Mouse (Mus musculus): Measurements from ENCODE around the gene Gsdme.

The Gsdme gene

DNA sequence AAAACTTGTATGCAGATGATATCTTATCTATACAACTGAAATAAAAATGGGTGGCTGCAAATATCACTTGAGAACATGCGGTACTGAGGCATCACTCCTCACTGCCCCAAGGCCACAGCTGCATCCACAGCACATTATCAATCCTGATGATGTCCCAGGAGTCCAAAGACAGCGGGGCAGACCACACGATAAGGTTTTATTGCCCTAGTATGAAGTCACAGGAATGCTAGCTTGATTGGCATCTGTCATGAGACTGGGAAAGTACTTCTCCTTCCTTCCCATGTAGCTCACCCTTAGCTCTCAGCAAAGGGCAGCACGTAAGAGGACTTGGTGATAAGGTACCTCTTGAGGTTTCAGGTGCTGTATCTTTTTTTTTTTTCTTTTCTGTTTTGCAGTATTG is 19.5 kb downstream of the Gsdme start:
- no peak for DNase-seq

DNA sequence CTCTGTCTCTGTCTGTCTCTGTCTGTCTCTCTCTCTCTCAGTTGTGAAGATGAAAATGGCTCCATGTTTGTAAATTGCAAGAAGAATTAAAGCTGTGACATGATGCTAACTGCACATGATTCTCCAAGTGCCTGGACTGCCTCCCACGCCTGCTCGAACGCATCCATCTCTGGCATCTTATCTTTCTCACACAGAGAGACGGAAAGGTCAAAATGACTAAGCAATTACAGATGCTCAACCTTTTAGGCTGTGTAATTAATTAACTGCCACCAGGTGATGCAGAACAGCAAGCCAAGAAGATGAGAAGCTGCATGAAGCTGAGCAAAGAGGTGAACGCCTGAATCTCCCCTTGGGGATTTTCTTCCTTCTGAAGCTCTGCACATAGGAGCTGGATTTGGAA is 23.2 kb downstream of the Gsdme start:
- no peak for DNase-seq

DNA sequence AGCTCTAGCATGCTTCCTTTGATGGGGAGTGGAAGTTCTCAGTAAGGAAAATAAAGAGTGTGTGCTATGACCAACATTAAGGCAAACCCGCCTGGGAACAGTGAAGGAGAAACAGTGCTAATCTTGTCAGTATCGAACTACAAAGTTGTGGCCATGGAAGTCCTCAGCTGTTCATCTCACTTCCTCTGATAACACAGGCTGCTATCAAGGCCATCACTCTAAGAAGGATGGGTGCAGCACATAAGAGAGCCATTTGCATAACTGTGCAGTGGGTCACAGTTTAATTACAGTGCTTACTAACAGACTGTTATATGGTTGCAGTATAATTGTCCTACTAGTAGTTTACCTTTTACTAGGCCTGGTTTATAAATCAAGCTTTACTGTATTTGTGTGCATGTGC is 23.8 kb downstream of the Gsdme start:
- DNase-seq = no peak

DNA sequence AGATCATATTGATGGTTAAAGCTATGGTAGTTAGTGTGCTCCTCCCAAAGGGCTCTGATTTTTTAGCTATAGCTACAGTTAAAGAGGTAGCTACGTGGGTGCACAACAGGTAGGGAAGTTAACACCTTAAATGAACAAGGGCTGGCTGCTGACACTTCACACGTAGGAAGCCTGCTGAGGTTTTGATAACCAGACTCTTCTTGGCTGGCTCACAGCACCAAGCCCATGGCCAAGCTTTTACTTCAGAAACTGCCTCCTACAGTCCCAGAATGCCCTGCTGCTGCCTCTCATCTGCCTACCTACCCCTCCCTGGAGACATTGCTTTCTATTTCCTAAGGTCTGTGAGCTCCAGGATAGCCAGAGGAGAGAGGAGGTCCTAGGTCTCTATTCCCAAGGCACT is 25.7 kb downstream of the Gsdme start:
- no peak for DNase-seq

DNA sequence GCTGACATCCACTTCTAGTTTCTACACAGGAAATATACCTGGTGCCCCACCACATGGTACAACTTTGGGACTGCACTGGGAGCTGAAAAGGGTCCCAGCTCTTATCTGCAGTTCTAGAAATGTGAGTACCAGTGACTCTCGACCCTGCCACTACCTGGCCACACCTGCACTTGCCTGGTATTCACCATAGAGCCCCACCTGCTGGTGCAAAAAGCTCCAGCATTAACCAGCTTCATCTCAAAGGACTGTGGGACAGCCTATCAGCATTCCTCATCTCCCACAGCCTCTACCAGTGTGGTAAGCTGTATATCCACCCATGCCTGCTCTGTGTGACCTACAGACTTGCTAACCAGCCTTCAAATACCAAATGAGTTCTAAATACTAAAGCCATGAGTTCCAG is 30.7 kb downstream of the Gsdme start:
- DNase-seq = no peak

DNA sequence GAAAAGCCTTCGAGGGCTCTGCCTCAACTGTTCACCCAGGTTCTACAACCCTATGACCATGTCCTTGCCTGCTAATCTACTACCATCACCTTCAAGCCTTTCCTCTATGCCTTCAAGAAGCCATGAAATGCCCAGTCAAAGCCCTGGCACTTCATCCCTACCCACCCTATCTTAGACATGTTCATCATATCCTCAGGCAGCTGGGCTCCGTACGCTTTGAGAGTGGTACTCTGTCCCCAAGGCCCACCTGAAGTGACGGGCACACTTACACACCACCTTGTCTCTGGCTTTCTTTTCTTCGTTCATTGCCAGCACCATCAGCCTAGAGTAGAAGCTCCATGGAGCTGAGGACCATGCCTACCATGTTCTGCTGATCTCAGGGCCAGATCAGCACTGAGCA is 32.4 kb downstream of the Gsdme start:
- DNase-seq = no peak

DNA sequence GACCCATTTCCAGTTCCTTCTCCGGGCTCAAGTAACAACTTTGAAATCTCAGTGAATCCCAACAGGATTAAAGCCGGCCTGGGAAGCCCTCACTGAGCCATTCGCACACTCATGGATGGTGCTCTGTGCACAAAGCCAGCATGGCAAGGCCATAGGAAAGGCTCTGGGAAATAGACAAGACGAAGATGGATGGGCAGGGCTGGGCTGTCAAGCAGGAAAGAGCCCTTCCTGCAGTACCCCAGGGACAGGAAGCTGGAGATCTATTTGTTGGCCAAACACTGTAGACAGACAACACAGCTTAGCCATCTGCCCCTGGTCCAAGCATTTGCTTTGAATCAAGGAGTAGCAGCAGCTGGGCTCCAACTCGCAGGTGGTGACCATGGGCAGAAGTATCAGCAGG is 35.5 kb downstream of the Gsdme start:
- DNase-seq = no peak

DNA sequence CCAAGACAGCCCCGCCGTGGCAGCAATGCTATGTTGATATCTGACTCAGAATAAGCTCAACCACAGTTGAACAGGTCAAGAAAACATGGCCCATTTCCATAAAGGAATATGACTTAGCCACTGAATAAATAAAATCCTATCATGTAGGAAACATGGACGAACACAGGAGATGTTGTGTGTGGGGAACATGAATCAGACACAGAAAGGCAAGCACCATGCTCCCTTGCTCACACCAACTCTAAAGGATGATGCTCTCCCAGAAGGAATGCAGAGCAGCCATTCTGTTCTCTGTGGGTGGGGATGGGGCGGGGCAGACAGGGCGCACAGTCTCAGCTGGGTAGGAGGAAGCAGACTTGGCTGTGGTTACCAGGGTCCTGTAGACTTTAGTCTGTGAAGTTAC is 38.4 kb downstream of the Gsdme start:
- no peak for DNase-seq

DNA sequence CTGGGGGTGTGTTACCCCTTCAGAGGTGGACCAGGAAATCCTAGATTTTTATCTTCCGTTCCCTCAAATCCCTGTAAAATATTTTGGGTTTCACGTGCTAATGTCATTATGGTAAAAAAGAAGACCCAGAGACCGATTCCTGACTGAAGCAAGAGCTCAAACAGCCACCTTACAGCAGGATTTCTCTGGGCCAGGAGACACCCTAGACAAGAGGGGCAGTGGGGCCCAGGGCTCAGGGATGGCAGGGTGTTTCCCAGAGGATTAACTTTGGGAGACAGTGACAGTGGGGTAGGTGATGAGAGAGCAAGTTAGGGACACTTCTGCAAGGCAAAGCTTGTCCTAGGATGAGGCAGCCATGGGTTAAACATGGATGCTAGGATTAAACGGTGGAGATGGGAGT is 40.1 kb downstream of the Gsdme start:
- no peak for DNase-seq

DNA sequence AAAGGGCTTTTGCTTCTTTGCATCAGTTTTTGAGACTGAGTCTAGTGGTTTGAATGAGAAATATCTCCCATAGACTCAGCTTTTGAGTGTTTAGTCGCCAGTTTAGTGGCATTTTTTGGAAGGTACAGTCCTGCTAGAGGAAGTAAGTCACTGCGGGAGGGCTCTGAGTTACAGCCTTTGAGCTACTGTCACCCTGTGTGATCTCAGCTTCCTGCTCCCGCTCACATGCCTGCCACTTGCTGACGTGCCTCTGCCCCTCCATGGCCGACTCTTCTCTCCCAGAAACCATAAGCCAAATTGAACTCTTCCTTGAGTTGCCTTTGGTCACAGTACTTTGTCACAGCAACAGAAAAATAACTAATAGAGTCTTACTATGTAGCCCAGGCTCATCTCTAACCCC is 40.7 kb downstream of the Gsdme start:
- DNase-seq = no peak

DNA sequence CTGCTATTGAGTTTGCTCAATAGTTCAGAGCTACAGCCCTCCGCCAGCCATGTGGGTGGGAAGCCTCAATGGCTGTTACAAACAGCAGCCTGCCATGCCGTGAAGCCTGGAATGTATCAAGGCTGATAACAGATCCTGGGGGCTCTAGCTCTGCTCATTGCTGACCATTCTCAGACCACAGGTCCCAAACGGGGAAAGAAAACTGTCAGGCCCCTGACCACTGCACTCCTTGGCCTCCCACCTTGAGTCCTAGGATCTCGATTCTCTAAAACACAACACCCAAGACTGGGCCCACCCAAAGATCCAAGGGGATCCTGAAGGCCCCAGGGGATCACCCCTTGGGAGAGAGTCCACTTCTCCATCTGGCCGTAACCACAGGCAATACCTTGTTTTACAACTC is 41.3 kb downstream of the Gsdme start:
- no peak for DNase-seq

DNA sequence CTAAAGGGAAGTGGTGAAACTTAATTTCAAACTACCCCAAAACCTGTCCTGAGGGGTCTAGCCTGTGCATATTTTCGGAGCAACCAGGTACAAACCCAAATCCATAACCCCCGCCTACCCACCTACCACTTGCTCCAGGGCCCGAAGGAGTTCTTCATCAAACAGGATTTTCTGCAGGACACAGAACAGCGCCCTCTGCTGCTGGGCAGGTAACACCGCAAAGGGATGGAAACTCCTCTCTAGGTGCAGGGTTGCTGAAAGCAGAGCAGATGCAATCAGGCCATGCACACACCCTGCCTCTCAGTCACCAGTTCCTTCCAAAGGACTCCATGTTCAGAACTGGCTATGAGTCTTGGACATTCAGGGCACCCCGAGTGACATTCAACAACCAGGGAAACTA is 42.8 kb downstream of the Gsdme start:
- peak; percentile 14 to 17 for DNase-seq

DNA sequence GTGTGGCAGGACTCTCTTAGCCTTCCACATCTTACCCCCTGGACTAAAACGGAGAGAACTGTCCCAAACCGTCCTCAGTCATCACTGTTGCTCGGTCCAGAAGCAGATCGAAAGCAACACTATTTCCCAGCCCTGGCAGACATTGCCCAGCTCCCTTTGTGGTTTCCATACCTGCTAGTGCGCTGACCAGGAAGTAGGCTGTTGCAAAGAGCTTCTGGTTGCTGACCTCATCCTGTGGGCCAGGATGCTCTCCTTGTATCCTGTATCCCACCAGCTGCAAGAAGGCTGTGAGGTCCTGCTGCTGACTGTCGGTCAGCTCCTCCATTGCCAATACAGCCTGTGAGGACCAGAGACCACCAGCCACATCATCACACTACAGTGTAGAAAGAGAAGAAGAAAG is 44.6 kb downstream of the Gsdme start:
- DNase-seq = no peak

DNA sequence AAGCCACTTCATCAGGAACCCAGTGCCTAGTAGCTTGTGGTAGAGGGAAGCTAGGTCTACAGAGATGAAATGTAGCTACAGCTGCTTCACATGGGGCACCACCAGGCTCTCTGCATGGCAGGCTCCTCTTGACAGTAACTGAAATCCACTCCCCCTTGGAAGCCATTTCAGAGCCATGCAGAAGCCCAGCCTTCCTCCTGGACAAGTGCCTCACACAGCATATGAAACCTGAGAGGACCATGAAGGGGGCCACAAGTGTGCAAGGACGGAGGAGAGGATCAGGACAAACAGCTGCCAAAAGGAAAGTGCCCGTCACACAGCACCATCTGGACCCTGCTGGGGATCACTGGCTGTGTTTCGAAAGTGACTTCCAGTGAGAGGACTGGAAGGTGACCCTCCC is 45.0 kb downstream of the Gsdme start:
- no peak for DNase-seq

DNA sequence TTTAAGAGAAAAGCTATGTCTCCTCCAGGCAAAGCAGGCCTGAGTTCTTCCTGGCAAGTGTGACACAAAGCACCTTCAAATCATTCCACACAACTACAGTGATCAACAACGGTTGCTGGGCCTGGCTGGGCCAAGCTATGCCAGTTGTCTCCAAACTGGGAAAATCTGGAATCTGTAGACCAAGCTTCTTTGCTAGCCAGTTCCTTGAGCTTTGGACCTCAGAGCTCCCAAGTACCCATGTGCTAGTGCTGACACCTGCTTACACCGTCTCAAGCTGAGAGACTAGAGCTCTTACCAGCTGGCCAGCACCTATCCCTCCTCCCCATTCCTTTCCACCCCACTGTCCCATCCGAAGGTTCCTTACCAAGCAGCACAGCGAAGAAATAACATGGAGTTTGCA is 47.7 kb downstream of the Gsdme start:
- DNase-seq = no peak

DNA sequence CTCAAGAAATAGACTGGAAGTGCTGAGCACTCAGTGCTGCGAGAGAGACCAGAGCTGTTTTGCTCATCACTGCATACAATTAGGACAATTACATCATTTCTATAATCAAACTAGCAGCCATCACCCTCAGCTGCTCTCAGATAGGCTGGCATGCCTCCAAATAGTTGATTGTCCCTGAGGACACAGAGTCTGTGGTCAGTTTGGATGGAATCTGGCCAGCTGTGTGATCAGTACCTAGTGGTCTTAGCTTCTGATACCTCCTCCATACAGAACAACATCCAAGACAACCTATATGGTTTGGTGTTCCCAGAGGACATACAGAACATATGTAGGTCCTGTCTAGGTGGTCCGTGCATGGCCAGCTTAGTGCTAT is 48.3 kb downstream of the Gsdme start:
- no peak for DNase-seq

DNA sequence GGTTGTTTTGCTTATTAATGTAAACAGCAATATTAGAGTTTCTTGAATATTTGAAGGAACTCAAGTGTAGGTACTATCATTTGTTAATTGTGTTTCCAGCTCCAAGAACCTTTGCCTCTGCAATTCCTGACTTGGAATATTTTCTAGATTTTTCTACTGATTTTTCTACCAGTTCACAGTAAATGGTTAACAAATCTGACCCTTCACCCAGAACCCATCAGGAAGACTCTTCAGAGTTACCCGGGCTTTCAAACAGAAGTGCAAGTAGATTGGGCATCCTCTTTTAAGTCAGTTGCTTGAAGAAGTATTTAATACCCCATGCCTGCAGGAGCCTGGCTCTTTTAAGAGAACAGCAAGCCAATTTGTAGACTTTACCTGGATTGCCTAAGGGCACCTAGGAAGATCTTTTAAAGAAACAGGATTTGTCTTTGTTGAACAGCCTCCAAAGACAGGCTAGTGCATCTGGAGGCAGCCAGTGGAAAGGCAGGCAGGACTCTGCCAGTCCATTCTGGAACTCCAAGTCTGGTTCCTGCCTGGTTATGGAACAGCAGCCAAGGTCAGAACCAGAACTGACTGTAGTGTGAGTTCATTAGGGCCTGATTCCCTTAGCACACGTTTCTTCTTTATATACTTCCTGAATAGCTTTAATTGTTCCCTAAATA is 48.8 kb downstream of the Gsdme start:
- DNase-seq = no peak

DNA sequence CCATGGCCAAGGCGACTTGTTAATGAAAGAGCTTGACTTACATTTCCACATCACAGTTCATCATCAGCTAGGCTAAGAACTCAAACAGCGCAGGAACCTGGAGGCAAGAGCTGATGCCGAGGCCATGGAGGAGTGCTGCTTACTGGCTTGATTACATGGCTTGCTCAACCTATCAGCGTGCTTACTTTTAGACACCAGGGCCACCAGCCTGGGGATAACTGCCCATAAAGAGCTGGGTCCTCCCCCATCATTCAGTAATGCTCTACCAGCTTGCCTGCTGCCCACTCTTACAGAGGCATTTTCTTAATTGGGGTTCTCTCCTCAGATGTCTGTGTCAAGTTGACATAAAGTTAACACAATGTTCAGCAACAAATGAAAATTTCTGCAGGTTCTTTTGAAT is 58.6 kb downstream of the Gsdme start:
- DNase-seq = no peak

DNA sequence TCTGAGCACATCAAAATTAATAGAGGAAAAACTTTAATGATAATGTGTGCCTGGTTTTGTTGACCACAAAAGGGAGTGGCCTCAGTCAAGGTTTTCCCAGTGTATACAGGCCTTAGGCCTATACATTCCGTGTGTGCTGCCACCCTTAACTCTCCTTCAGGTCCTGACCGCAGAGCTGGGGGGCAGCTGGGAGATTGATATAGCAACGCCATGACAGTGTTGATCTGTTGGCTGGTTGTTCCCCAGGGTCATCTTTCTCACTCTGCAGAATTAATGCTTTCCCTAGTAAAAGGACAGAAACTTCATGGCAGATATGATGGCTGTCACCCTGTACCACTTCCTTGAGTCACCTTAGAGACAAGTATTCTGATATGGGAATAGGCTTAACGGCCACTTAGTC is 59.3 kb downstream of the Gsdme start:
- DNase-seq = no peak

DNA sequence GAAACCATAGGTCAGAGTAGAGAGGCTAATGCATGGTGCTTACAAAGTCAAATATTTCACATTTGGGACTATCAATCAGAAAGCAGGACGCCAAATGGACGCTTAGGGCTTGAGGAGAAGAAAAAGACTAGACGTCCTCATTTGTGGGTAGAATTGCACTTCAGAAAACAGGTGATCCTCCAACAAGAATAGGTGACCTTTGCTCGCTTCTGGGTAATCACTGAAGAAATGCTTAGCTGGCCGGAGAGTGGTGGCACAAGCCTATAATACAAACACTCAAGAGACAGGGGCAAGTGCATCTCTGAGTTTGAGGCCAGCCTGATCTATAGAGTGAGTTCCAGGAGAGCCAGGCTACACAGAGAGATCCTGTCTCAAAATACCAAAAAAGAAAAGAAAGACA is 69.8 kb downstream of the Gsdme start:
- DNase-seq = no peak

DNA sequence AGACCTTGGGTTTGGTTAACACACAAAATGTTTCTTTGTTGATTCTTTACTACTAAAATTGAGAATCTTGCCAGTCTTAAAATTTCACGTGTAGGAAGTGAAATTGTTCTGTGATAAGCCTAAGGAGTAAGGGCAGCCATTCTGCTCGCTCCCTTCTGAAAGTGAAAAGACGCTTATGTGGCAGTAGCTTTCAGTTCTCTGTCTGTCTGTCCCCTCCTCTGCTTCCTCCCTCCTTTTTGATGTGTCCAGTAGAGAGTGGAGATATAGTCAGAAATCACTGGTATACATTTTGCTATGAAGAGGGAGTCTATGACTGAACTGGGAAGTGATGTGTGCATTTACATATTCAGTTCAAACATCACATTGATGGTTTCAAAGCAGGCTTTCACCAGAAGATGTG is 70.8 kb downstream of the Gsdme start:
- no peak for DNase-seq

DNA sequence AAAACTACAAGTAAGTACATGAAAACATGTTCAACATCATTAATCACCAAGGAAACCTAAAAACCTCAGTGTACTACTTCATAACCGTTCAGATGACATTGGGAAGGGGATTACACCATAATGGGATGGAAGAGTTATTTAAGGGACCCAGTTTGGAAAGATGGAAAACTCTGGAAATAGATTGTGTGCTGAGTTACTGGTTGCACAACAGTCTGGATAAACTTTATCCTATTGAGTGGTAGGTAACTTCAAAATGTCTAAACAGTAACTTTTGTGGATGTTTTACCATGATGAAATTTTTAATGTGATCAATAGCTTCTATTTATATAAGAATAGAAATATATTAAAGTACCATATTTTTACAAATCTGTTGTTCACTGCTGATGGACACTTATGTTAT is 71.5 kb downstream of the Gsdme start:
- no peak for DNase-seq

DNA sequence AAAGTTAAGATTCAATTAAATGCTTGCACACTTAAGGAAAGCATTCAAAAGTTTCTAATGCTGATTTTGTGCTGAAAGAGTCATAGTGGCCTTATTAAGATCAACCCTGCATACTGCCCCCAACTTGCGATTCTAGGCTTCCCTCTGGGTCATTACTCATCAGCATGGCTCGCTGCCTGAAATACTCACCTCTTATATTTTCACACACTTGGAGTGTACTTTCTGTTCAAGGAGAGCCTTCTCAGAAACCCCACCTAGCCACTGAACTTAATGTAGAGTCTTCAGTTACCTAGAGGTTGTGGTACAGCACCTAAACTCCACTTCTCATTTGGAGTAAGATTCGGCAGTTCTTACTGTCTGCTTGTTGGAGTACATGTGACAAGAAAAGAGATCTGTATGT is 72.1 kb downstream of the Gsdme start:
- DNase-seq = no peak

DNA sequence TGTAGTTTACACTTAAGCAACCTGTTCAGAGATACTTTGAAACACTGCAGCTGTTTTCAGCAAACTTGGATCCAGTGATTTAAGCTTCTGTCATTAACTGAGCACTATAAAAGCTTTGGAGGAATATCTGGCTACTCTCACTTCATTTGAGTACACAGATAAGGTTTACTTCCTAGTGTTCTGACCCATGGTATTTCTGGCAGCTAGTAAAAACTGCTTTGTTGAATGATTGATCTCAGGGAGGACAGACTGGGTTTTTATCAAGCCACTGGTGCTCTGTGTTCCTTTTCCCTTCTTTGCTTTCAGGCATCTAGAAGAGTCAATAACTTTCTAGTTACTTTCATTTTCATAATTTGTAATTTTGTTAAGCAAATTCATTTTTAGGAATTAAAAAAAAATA is 74.3 kb downstream of the Gsdme start:
- no peak for DNase-seq

DNA sequence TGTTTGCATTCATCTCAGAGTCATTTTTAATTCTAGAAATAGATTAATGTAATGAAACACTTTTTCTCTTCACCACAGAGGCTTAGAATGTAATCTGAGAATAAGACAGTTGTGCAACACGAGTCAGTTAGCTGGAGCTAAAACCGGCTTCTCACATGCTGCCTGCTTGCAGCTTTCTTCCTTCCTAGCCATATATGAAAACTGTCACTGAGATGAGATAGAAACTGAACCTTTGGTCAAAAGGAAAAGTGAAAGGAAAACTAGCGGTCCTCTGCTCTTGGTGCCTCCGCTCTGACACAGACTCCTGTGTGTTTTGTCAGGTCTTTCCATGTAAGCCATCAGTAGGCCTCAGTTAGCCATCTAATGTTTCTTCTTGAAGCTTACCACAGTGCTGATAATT is 75.7 kb downstream of the Gsdme start:
- no peak for DNase-seq

DNA sequence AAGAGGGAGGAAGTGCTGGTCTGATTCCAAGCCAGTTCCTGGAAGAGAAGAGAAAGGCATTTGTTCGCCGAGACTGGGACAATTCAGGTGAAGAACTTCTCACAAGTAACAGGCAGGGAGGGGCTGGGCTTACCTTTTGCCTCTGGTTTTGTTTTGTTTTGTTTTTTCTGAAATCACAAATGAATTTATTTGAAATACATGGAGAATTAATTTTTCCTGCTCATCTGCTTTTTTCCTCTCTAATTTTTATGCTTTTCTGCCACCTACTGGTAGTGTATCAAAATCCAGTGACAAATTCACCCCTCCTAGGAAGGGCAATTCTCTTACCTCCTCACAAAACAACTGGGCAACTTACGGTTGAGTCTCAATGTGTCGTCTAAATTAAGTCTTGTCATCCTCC is 83.5 kb downstream of the Gsdme start:
- no peak for DNase-seq

Measured in thymus, adult 18-20 months (tissue).